Mouse (Mus musculus) heart, embryonic 16.5 days (tissue): ENCODE data around the gene 4930447C04Rik. TPM values are rescaled to one million over a fixed set of nuclear protein-coding genes. Genes with fewer than 3 reads are reported as not detected.

Experiments
- ATAC-seq: fragments of 200-750 bp; cut with Nextera tagmentation; replicated peaks from 2 replicates; pipeline ENCODE4 v1.8.0; 2017; ENCODE audit warnings: moderate number of reproducible peaks; ENCODE audit not compliant: insufficient read depth, low FRiP score; ENCODE audit errors: extremely low read depth
- H3K27ac ChIP-seq: fragments of 300-500 bp; sonication (generic); 2 replicates; pipeline ENCODE4 v1.5.1; 2014; ENCODE audit warnings: mild to moderate bottlenecking, low read length, control low read depth, moderate library complexity
- H3K27me3 ChIP-seq: fragments of 300-500 bp; sonication (generic); 2 replicates; pipeline ENCODE4 v1.6.1; 2014; ENCODE audit warnings: low read length, mixed read lengths; ENCODE audit not compliant: control insufficient read depth, insufficient read depth
- H3K36me3 ChIP-seq: fragments of 300-500 bp; sonication (generic); 2 replicates; pipeline ENCODE4 v1.6.1; 2014; ENCODE audit not compliant: control insufficient read depth, insufficient read depth
- H3K4me1 ChIP-seq: fragments of 300-500 bp; sonication (generic); 2 replicates; pipeline ENCODE4 v1.6.1; 2014; ENCODE audit warnings: low read length, mixed read lengths; ENCODE audit not compliant: control insufficient read depth, insufficient read depth
- H3K4me2 ChIP-seq: fragments of 300-500 bp; sonication (generic); 2 replicates; pipeline ENCODE4 v1.6.1; 2014; ENCODE audit warnings: low read depth, mild to moderate bottlenecking, control low read depth, low read length
- H3K4me3 ChIP-seq: fragments of 300-500 bp; sonication (generic); 2 replicates; pipeline ENCODE4 v1.5.1; 2014; ENCODE audit warnings: mild to moderate bottlenecking, control low read depth, low read length
- H3K9ac ChIP-seq: fragments of 300-500 bp; sonication (generic); 2 replicates; pipeline ENCODE4 v1.6.1; 2014; ENCODE audit warnings: low read length, control low read depth
- H3K9me3 ChIP-seq: fragments of 300-500 bp; sonication (generic); replicated peaks from 2 replicates; pipeline ENCODE4 v1.6.1; 2016; ENCODE audit warnings: low read length; ENCODE audit not compliant: control insufficient read depth
- WGBS: fragments of 180-500 bp; shearing (Covaris S2); extraction: QIAGEN DNeasy Blood & Tissue Kit; methylation state at CpG from one replicate; pipeline ENCODE4 v1.1.7; 2014; 5-methylcytosine and 5-hydroxymethylcytosine counted together
- polyA plus RNA-seq: library from polyadenylated mRNA; unstranded; fragments of >200 nt; fragmentation: Nextera tagmentation; extraction: Ambion mirVana; gene quantifications from 2 replicates; pipeline ENCODE4 v1.2.1, GENCODE M21; 2015

Gene 4930447C04Rik
- polyA plus RNA-seq, 1 experiment from 2014 or later, result 1.5 TPM

DNA sequence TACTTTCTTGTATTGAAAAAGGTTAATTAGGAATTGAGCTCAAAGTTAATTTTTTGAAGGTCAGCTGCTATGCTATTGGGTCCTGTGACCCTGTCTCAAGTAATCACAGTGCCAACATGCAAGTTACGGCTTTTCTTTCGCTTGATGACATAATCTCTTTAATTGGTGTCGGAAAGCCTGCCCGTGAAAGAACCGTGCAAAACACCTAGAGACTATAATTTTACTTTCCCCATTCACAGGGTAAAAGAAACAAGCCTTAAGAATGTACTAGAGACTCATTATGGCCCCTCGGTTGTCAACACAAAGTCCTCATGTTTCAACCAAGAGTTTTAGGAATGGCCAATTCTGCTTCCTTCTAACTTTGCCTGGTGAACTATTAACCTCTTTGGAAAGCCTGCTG lies 88.3 kb downstream of the 4930447C04Rik start:
- no peaks in the 10 kb centered on the region for H3K9me3 ChIP-seq
- no peak overlapping the region for H3K4me2 ChIP-seq
- no peak overlapping the region for H3K9ac ChIP-seq
- WGBS, result 72% methylated on average over 6 of the region's 6 CpGs
- H3K27me3 ChIP-seq, result peaks cover 46% of the 10 kb centered on the region
- ATAC-seq, result no peak
- H3K36me3 ChIP-seq, result no peaks in the 10 kb centered on the region
- no peak overlapping the region for H3K4me3 ChIP-seq
- no peak overlapping the region for H3K27ac ChIP-seq
- peaks cover 3% of the 10 kb centered on the region; the same call in 1 of the 2 replicates for H3K4me1 ChIP-seq

DNA sequence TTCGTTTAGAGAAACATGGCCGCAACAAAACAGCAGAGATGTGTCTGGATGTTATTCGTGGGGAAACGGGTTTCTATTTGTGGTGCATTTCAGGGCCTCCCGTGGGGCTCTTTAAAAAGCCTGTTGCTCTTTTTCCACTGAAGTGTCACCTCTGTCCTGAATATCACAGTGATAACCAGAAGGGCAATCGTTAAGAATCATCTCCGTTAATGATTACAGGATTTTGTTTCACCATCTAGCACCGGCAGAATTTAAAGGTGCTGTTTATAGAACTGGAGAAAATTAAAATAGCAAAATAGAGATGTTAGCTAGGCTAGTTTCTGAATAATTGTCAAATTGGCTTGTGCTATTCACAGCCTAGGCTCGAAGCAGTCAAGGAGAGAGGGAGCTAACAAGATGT lies 90.4 kb downstream of the 4930447C04Rik start:
- no peaks in the 10 kb centered on the region for H3K9me3 ChIP-seq
- no peak for ATAC-seq
- peaks cover 34% of the 10 kb centered on the region for H3K27me3 ChIP-seq
- H3K27ac ChIP-seq, result no peak overlapping the region
- H3K9ac ChIP-seq, result no peak overlapping the region
- H3K4me2 ChIP-seq, result no peak overlapping the region
- no peaks in the 10 kb centered on the region for H3K36me3 ChIP-seq
- no peak overlapping the region for H3K4me3 ChIP-seq
- 45% methylated on average over 9 of the region's 9 CpGs for WGBS
- H3K4me1 ChIP-seq, result peaks cover 3% of the 10 kb centered on the region; the same call in 1 of the 2 replicates

GRCm38 (mm10) chr12:72847725-72848124 lies 92.8 kb downstream of the 4930447C04Rik start:
- Histone ChIP-seq H3K9me3 (no peaks in the 10 kb centered on the region), H3K4me1 (peaks cover 5% of the 10 kb centered on the region), H3K27me3 (peaks cover 14% of the 10 kb centered on the region), H3K36me3 (no peaks in the 10 kb centered on the region), H3K4me3 (no peak overlapping the region), H3K27ac (no peak overlapping the region), H3K9ac (no peak overlapping the region), H3K4me2 (no peak overlapping the region)
- 27% methylated on average over 7 of the region's 7 CpGs for WGBS
- no peak for ATAC-seq

GRCm38 (mm10) chr12:72845946-72846345 lies 94.6 kb downstream of the 4930447C04Rik start:
- ATAC-seq, result no peak
- no peak overlapping the region for H3K9ac ChIP-seq
- H3K36me3 ChIP-seq, result no peaks in the 10 kb centered on the region
- H3K27ac ChIP-seq, result no peak overlapping the region
- peaks cover 10% of the 10 kb centered on the region for H3K27me3 ChIP-seq
- H3K4me3 ChIP-seq, result no peak overlapping the region
- WGBS, result 43% methylated on average over 10 of the region's 10 CpGs
- H3K4me2 ChIP-seq, result no peak overlapping the region
- H3K4me1 ChIP-seq, result peaks cover 5% of the 10 kb centered on the region
- H3K9me3 ChIP-seq, result 0 out of 2 replicates have a peak, but pooled peaks cover 3% of the 10 kb centered on the region

DNA sequence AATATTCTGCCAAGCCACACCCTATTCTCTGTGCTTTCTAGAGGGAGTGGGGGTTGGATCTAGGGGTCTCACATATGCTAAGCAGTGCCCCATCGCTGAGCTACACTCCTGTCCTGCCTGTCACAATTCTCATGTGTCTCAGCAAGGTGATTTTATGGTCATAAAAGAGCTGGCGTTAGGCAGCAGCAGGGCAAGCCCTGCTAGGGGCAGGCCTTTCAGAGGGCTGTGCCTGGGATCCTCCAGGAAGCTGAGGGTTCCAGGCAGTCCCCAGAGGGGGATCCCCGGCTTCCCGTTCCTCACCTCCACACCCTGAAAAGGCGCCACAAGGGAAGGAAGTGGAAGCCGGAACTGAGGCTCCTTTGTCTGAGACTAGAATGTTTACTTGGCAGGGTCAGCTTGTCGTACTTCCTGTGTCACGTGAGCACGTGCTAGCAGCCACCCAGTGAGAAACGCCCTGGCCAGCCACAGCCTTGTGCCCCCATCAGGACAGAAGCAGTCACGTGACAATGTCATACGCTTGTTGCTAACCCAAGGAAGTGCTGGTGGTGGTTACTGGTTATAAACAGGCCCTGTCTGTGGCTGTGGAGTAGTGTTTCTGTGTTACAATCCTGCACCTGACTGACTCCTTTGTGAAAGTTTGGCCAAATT lies 96.5 kb downstream of the 4930447C04Rik start:
- Histone ChIP-seq H3K9me3 (0 out of 2 replicates have a peak, but pooled peaks cover 6% of the 10 kb centered on the region), H3K9ac (peak overlapping the region; percentile 60), H3K4me3 (peak overlapping the region; percentile 36), H3K27me3 (peaks cover 7% of the 10 kb centered on the region), H3K27ac (peak overlapping the region; percentile 51; the same call in 1 of the 2 replicates), H3K4me2 (peak overlapping the region; percentile 60), H3K36me3 (no peaks in the 10 kb centered on the region), H3K4me1 (peaks cover 5% of the 10 kb centered on the region)
- ATAC-seq, result peak; percentile 88
- WGBS, result 15% methylated on average over 12 of the region's 12 CpGs

- no peak overlapping the region; the same call in 1 of the 2 replicates for H3K9ac ChIP-seq
- H3K27ac ChIP-seq, result peak overlapping the region; percentile 51; the same call in 1 of the 2 replicates
- 78% methylated on average over 4 of the region's 4 CpGs for WGBS
- H3K36me3 ChIP-seq, result no peaks in the 10 kb centered on the region
- peak overlapping the region; percentile 60 for H3K4me2 ChIP-seq
- ATAC-seq, result no peak
- peak overlapping the region; percentile 36; the same call in 1 of the 2 replicates for H3K4me3 ChIP-seq
- peaks cover 5% of the 10 kb centered on the region for H3K4me1 ChIP-seq
- 0 out of 2 replicates have a peak, but pooled peaks cover 6% of the 10 kb centered on the region for H3K9me3 ChIP-seq
- H3K27me3 ChIP-seq, result peaks cover 7% of the 10 kb centered on the region
Measured at GRCm38 (mm10) chr12:72843555-72843954, 97.0 kb downstream of the 4930447C04Rik start.

DNA sequence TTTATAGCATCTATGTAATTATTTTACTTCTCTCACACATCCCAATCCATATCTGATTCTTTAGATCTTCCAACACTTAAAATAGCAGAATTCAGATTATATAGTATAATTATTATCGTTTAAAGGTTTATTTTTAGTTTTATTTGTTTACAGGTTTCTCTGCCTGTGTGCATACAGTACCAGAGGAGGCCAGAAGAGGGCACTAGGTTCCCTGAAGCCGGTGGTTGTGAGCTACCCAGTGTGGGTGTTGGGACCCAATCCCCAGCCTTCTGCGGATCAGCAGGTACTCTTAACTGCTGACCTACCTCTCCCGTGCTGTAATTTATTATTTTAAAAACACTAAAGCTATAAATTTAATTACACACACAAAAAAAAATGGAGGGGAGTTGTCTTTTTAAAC lies 97.4 kb downstream of the 4930447C04Rik start:
- Histone ChIP-seq H3K9me3 (0 out of 2 replicates have a peak, but pooled peaks cover 6% of the 10 kb centered on the region), H3K4me3 (no peak overlapping the region), H3K4me2 (no peak overlapping the region), H3K36me3 (no peaks in the 10 kb centered on the region), H3K27me3 (peaks cover 7% of the 10 kb centered on the region), H3K4me1 (peaks cover 5% of the 10 kb centered on the region), H3K27ac (no peak overlapping the region), H3K9ac (no peak overlapping the region)
- ATAC-seq, result no peak
- 90% methylated on average over 4 of the region's 4 CpGs for WGBS

DNA sequence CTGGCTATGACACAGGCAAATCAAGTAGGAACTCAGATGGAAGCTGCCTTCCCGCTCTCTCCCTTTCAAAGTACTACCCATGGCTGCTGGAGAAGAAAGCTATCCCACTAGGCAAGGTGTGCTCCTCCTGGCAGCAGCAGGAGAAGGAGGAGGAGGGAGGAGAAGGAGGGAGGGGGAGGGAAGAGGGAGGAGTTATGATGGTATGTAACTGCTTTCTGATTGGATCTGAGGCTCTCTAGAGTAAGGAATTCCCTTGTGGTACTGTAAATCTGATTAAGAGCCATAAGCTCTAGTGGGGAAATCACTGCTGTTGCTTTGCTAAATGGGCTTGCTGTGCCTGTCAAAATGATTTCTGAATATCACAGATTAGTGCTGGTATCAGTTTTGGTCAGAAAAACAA lies 99.1 kb downstream of the 4930447C04Rik start:
- no peak overlapping the region for H3K27ac ChIP-seq
- H3K9me3 ChIP-seq, result 0 out of 2 replicates have a peak, but pooled peaks cover 6% of the 10 kb centered on the region
- H3K27me3 ChIP-seq, result peaks cover 1% of the 10 kb centered on the region
- H3K4me1 ChIP-seq, result peaks cover 5% of the 10 kb centered on the region
- H3K4me2 ChIP-seq, result no peak overlapping the region
- H3K36me3 ChIP-seq, result no peaks in the 10 kb centered on the region
- ATAC-seq, result no peak
- no peak overlapping the region for H3K9ac ChIP-seq
- H3K4me3 ChIP-seq, result no peak overlapping the region
- WGBS, result 80% methylated on average over 1 of the region's 1 CpGs

DNA sequence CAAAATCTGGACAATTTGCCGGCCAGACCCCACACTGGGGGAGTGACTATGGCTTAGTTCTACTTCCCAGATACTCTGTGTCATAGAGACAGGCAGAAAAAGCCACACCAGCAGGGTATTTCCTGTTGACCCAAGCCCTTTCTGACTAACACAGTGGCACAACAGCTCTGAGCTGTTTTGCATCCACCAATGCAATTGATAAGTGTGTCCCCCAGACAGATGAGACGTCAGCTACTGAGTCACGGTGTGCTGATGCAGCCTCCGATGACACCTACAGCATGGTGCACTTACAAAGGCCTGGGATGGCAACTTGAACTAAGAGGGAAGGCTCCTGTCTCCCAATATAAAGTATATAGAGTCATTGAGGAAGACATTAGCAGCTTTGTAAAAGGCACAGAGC lies 103.3 kb downstream of the 4930447C04Rik start:
- no peak for ATAC-seq
- H3K27me3 ChIP-seq, result peaks cover 5% of the 10 kb centered on the region
- no peaks in the 10 kb centered on the region for H3K4me1 ChIP-seq
- H3K36me3 ChIP-seq, result no peaks in the 10 kb centered on the region
- 0 out of 2 replicates have a peak, but pooled peaks cover 6% of the 10 kb centered on the region for H3K9me3 ChIP-seq
- no peak overlapping the region for H3K9ac ChIP-seq
- no peak overlapping the region for H3K27ac ChIP-seq
- no peak overlapping the region for H3K4me3 ChIP-seq
- 63% methylated on average over 4 of the region's 4 CpGs for WGBS
- no peak overlapping the region for H3K4me2 ChIP-seq
